Mouse (Mus musculus) kidney, postnatal 10 days (tissue): ENCODE measurements around the gene Ttc39b.

ENCODE experiments used
- DNase-seq: peaks from one replicate; pipeline ENCODE4 v3.0.0; 2021; ENCODE audit warnings: mixed read lengths

Ttc39b gene

DNA sequence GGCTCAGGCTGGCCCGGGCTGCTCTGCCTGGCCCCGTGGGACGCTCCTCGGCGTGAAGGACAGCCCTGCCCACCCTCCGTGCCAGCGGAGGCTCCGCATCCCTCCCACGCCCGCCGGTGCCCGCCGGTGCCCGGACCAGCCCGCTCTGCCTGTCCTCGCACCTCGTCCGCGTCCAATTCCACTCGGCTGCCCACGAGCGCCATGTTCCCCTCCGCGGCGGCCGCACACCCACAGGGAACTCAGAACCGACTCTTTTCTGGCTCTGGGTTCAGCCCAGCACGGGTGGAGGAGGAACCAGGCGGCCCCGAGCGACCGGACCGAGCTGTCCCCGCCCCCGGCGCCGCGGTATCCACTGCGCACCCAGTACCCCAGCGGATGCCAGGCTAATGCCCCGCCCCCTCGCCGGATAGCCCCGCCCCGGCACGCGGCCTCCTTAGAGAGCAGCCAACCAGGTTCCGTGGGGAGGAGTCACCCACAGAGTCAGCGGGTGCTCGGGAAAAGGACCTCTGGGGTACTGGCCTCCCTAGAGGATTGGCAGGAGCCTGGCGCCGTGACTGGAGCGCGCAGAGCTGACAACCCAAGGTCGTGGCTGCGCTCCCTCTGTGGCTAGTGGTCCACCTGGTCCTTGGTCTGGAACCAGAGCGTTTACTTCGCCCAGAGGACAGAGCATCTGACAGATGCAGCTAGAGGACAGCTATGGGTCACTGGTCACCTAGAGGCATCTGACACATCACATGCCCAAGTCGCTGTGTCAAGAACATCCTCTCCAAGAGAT is at the start of gene Ttc39b:
TSS of gene Ttc39b (minus strand) at position 346 of the 775 bp plus-strand sequence.
- DNase-seq = peak; percentile 99

DNA sequence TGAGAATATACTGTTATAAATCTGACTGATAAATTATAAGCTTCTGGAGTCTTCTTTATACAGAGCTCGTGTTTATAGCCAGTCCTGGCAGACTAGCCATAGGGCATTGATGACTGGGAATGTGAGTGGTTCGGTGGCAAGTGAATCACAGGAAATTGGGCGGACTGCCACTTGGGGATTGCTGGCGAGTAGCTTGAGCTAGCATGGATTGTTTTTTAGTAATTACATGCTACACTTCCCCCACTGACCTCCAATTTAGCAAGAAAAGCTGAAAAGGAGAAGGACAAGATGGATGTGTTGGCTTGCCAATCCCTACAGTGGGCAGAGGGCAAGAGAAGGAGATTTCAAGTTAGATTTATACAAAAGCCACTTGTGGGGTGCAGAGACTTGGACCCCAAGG is 49.3 kb upstream of the Ttc39b start:
- no peak for DNase-seq

DNA sequence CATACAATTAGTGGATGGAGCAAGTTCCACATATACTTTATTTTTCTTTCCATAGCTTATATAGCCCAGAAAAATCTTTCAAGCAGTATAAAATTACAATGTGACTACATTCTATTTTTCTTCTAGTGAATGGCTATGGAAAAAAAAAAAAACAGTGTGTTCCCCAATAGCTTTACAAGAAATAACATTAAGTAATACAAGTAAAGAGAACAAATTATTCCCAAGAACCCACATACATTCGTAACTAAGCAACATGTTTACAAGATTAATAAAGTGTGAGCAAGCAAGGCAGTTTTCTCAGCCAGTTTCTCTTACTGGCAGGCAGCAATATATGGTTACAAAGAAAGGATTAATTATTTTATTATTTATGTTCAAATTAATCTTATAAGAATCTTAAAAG is 33.7 kb upstream of the Ttc39b start:
- DNase-seq = no peak

DNA sequence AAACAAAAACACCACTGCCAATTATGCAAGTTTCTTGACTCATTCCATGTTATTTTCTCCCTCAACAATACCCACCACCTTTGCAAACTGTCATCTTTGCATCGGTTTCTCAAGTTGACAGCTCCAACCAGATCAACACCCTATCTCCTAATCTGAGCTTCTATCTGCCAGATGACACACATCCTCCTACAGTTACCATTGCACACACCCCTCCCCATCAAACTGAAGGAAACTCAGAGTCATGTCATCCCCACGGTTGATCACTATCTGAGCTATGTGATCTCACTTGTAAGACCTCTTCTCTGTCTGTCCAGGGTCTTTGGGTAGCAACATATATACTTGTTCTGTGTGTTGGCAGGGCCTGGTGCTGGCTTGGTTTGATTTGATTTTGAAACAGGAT is 30.7 kb upstream of the Ttc39b start:
- no peak for DNase-seq

DNA sequence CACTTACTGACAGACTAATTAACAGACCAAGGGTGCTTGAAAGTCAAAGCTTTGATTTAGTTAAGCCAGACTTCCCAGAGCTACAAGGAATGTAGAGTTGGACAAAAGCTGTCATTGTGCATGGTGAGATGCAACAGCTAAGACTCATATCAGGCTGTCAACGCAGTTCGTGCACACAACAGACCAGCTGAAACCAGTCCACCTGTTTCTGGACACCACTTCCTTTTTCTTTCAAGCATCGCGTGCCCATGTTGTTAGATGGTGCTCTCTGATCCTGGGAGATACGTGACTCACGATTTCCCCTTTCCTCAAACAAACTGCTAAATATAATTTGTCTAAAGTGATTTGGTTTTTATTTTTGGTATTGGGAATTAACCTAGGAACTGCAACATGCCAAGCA is 29.9 kb upstream of the Ttc39b start:
- no peak for DNase-seq

DNA sequence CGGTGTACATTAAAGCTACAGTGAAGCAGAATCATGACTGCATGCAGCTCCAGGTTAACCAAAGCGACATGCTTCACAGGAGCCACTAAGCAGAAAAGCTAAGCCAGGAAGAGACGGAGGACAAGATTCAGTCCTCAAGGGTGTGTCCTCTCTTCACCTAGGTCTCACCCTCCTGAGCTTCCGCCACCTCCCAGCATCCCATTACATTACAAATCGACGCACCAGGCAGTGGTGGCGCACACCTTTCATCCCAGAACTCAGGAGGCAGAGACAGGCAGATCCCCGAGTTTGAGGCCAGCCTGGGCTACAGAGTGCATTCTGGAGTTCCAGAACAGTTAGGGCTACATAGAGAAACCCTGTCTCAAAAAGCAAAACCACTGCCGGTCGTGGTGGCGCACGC is 29.2 kb upstream of the Ttc39b start:
- DNase-seq = no peak

DNA sequence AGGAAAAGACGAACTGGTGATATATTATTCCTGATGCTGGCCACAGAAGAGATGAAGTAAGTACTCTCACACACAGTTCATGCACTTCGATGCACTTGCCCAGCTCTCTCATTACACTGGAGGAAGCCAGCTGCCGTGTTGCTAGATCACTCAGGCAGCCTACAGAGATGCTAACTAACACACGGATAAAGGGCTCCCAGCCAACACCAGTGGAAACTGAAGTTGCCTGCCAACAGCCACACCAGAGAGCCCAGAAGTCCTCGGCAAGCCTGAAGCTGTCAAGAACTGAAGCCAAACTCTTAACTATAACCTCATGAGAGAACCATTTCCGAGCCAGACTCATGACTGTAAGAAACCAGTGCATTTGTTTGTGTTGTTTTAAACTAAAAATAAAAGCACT is 26.7 kb upstream of the Ttc39b start:
- DNase-seq = peak; percentile 72

DNA sequence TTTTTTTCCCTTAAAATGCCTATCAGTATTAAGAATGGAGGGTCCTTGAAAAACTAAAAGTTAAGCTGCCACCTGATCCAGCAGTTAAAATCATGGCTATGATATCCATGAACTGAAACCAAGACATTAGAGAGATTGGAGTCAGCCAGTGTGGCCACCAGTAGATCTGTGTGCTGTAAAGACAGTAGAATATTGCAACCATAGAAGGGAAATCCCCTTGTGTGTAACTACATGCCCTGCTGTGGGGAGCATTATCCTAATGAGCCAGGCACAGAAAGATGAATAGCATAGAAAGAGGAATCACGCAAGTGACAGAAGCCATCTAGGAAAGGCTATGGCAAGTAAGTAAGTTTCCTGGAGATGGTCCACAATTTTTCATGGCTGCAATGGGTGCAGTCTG is 24.9 kb upstream of the Ttc39b start:
- no peak for DNase-seq

DNA sequence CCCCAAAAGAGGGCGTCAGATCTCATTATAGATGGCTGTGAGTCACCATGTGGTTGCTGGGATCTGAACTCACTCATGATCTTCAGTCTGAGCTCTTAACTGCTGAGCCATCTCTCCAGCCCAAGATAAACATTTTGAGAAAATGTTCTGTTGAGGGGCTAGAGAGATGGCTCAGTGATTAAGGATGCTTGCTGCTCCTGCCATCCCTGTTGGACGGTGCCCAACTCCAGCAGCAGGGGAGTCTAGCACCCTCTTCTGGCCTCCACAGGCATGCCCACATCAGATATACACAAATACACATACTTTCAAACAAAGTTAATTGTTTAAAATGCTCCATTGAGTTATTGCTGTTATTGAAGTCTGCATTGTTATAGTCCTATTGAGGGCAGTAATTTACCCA is 19.8 kb upstream of the Ttc39b start:
- DNase-seq = peak; percentile 47

DNA sequence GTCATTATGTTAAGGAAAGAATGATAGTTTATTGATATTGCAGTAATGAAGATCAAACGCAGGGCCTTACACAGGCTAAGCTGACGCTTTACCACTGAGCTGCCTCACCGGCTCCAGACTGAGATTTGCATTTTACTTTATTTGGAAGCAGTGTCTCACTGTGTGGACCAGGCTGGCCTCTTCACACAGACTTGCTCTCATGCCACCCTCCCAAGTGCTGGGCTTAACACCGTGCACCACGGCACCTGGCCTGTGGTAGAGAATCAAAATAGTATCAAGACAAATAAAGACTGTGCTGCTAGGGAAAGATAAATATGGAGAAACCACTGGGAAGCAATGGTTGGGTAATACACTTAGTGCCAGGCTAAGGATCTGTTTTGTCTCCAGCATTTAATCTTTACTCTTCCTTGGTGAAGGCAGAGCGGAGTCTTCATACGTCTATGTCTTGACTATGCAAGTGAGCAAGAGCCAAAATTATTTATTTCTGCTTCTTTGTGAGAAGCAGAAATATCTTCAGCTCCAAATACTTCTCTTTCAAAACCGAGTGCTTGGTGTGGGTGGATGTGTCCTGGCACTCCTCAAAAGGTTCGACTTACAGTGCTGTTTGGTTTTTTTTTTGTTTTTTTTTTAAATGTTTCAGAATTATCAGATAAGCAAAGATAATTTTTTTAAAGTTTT is 19.2 kb upstream of the Ttc39b start:
- DNase-seq = no peak

DNA sequence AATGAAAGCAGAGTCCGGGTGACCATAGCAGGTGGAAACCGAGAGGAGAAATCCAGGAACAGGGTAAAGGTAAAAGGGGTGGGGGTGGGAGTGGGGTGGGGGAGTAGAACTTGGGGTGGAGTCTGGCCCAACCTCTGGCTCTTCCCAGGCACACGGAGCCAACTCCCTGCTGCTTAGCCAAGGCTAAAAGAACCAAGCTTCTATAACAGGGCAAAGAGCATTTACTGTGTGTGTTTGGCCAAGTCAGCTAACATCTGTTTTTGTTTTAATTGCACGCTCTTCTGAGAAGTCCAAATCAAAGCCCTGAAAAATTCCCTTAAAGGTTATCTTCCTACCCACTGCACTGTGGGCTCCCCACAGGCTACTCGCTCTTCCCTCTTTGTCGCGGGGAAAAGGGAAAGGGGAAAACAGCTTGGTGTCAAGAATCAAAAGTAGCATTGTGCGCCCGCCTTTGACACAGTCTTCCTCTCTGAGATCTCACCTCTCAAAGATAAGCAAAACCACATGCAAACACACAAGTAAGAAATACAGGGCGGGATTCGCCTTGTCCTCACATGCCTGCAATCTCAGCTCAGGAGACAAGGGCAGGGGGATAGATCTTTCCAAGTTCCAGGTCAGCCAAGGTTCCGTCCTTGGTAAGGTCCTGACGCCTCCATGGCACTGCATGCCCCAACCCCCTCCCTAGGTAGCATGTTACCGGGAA is 18.4 kb upstream of the Ttc39b start:
- DNase-seq = no peak

DNA sequence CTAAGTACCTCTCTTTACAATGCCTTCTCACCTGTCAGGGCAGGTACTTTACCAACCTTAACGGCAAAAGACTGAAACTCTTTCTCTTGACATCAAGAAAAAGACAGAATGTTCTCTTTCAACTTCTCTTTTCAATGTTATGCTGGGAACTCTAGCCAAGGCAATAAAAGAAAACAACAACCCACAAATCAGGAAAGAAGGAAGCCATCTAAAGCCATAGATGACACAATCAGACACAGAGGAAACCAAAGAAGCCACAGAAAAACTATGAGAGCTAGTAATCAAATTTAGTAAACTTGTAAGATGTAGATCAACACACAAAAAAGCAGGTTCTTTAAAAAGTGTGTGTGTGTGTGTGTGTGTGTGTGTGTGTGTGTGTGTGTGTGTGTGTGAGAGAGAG is 15.3 kb upstream of the Ttc39b start:
- DNase-seq = no peak

DNA sequence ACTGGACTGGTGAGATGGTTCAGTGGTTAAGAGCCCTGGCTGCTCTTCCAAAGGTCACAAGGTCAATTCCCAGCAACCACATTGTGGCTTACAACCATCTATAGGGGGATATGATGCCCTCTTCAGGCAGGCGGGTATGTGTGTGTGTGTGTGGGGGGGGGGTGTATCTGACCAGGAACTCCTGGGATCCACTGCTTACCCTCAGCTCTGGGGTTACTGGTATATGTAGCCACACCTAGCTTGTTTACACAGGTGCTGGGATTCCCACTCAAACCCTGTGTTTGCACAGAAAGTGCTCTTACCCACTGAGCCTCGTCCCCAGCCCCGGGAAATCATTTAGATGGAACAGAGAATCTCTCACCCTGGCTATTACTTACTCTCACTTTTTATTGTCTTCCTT is 13.7 kb upstream of the Ttc39b start:
- DNase-seq = no peak

DNA sequence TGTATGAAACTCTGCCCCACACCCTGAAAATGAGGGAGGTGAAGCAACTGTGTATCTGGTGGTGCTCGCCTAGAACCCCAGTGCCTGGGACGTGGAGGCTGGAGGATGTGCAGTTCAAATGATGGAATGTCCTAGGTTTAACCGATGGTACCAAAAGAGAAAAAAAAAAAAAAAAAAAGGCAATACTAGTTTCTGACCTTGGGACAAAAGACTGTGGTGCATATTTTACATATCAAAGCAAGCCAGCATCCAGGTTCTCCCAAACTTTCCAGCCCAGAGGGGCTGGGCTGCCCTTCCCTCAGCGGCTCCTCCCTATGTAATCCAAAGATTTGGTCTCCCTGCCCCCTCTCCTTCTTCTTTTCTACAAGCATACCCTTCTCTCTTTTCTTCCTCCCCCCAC is 6.3 kb upstream of the Ttc39b start:
- no peak for DNase-seq

DNA sequence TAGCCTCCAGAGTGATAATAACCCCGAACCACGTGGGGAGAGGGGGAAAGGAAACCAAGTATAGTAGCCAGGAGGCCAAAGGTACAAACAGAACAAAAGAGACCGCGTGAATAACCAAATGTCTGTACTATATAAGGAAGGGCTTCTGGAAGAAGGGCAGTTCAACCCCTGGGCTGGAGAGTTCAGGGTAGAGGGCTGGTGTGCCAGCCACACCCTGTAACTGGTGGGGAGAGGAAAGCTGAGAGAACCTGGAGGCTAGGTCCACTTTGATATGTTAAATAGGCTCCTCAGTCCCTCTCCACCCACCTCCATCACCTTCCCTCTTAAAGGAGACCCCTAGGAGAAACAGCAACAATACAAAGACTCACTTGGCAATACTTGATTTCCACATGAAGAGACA is 5.6 kb upstream of the Ttc39b start:
- no peak for DNase-seq

DNA sequence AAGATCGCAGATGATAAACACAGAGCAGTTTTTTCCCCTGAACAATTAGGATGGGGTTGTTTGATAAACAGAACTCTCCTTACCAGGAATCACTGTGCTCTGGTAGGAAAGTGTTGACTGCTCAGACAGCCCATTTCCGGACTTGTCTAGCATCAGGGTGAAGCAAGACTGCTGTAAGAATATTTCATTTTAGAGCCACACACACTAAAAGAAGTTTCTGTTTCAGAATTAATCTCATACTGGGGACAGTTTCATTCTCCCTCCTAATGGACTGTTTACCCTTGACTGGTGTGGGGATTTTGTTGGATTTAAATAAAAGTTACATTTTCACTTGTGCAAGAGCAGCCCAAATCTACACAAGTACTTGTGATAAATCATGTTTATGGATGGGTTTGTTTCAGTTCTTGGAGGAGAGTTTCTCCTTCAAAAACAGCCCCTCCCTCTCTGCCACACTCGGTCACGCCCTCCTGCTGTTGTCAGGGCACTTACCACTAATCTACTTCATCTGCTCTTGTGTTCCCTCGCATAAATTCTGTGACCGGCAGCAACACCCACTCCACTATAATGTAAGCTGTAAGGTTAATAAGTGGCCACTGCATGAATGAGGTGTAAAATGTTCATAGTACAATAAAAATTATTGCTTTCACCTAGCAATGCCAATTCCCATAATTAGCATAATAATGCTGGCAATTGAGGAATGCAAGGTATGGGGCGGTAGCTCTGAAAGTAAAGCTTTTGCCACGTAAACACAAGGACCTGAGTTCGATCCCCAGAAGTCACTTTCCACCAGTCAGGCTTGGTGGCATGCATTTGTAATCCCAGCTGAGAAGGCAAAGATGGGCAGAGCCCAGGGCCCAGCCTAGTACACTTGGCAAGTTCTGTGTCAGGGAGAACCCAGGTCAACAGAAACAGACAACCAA is 4.2 kb upstream of the Ttc39b start:
- DNase-seq = peak; percentile 39

DNA sequence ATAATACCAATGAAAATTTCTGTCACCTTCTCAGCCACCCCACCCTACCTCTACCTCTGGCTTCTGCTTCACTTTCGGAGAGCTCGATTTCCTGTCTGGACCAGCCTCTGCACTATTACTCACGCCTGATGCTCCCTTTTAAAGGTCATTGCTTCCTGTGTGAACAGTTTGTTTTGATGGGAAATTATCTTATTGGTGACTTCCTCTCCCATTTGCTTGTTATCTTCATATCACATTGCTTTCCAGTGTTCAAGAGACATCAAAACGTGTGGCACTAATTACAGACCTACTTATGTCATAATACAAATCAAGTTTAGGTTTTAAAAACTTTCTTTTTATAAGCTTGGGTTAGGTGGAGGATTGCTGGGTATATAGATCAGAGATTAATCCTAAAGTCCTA is 3.5 kb upstream of the Ttc39b start:
- no peak for DNase-seq

DNA sequence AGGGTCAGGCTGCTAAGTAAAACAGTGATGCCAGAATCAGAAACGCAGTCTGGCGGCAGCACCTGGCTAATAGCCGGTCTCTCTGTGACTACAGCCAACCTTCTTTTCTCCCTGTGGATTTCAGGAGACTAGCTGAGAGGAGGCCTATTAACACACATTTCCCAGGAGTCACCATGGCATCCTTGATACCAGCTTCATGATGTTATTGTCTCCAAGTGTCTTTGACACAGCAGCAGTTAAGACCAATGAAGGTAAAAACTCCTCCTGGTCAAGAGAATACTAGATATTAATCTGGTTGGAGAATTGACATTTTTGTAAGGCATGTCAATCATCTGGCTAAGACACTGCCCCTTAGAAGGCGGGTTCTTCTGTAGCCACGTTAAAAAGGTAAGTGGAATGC is 1.3 kb upstream of the Ttc39b start:
- DNase-seq = no peak

DNA sequence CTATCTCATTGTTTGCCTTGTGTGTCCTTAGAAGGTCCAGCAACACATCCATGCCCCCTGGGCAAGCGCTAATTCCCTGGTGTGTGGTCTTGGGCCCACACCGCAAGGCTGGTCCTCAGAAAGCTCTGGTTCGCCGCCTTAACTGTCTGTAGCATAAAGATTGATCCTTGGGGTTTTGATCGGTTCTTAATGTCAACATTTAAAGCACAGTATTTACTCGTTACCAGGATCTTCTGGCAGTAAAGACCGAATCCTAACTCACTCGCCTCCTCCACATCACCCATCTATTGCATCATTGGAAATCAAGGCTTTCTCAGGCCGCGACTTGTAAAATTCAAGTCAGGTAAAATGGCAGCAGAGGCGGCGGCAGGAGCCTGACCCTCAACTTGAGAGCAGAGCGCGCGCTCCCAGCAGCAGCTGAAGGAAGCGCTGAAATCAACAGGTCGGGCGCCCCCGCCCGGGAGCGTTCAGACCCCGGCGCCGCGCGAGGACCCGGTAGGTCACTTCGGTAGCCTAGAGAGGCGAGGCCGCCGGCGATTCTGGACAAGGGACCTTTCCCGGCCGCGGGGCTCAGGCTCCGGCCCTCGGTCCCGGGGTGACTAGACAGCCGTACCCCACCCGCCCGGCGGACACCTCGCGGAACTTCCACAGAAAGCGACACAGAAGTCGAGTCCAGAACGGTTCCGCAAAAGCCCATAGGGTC is 703 bp downstream of the Ttc39b start:
- DNase-seq = peak; percentile 91

DNA sequence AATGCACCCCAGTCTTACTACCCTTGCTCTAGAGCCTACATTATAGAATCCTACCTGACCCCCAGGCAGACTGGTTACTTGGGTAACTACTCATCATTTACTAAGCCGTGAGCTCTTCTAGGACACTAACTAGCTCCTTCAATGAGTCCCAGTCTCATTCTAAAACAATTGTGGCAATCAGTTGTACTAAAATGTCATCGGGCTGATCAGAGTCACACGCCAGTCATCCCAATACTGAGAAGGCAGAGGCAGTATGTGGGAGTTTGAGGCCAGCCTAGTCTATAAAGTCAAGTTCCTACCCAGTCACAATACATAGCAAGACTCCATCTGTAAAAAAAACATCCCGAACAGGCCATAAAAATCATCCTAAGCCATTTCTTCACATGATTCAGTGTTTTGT is 4.3 kb downstream of the Ttc39b start:
- DNase-seq = no peak

DNA sequence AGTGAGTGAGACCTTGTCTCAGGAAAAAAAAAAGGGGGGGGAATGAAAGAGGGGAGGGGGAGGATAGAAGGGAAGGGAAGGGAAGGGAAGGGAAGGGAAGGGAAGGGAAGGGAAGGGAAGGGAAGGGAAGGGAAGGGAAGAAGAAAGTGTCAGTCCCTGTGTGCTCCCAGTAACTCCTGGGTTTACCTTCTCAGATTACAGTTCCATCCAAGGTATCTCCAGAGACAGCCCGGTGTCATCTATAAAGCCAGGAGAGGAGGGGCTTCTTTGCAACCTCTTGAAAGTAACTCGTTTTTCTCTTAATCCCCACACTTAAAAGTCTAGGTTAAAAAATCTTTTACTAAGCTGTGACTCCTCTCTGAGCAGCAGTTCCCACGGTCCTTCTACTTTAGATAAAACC is 5.3 kb downstream of the Ttc39b start:
- DNase-seq = no peak

DNA sequence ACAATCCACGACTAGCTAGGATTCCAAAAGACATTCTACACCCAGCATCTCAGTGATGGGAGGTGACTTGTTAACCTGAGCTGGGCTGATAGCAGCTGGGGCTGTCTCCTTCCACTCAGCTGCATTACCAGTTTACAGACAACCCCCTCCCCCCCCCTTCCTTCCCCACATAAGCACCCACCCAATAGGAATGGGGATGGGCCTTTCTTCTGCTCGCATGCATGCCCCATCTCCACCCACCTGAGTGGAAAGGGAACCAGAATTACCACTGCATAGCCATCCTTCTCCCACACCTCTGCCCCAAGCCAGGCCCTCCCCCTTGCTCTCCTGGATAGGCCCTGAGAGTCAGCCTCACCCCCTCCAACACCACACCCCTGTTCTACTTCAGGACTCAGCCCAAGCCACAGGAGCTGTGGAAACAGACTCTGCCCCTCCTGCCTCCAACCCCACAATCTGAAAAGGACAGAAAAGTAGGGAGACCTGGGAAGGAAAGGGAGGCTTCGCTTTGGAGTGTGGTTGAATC is 6.2 kb downstream of the Ttc39b start:
- DNase-seq = no peak
